Mouse (Mus musculus) cerebellum, postnatal 14 days (tissue): ENCODE data around the gene Agrp.

ENCODE experiments used
- DNase-seq, 2 experiments: peaks; one replicate each; pipeline ENCODE4 v3.0.0; 2021; ENCODE audit warnings: mixed read lengths in 2 of 2

Gene Agrp

GRCm38 (mm10) chr8:105636963-105637510, at the start of gene Agrp:
Gene Agrp, minus strand, starts transcription at chr8:105637393.
- peak in 1 of 2 experiments; percentile 71 for DNase-seq

- no peak for DNase-seq
These were observed 49.4 kb upstream of the Agrp start for GRCm38 (mm10) chr8:105686551-105686950.

GRCm38 (mm10) chr8:105685796-105686308, 48.7 kb upstream of the Agrp start, which contains the start of gene Carmil2:
Gene Carmil2, plus strand, starts transcription at chr8:105686274.
- DNase-seq = peak in 1 of 2 experiments; percentile 79

GRCm38 (mm10) chr8:105685325-105685724, 48.1 kb upstream of the Agrp start:
- no peak for DNase-seq

GRCm38 (mm10) chr8:105677891-105678290, 40.7 kb upstream of the Agrp start:
- DNase-seq = no peak

- DNase-seq = peak; percentile 34 to 44
These were observed 24.0 kb upstream of the Agrp start for GRCm38 (mm10) chr8:105661167-105661566.

DNA sequence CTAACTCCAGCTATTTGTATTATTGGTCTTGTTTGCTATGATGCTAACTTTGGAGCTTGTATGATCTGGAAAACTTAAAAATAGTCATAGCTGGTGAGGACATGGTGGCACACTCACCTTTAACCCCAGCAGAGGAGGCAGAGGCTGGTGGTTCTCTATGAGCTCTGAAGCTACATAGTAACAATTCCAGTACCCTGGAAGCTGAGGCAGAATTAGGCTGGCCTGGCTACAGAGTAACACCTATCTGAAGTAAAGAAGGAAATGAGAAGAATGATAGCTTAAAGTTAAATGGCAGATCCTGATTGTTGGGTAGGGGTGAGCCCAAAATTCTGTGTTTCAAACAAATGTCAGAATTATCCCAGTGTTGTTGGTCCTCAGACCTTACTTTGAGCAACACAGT, 20.4 kb upstream of the Agrp start:
- DNase-seq = no peak

DNA sequence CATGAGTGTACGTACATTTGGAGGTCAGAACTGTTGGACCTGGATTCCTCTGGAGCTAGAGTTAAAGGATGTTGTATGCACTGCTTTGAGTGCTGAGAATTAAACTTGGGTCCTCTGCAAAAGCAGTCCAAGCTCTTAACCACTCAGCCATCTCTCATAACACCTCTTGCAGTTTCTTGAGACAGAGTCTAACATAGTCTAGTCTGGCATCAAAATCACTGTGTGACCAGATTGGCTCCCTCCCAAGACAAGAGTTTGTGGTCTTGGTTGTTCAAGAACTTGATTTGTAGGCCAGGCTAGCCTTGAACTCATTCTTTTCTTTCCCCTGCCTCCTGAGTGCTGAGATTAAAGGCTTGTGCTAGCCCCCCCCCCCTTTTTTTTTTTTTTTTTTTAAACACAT, 11.7 kb upstream of the Agrp start:
- DNase-seq = peak in 1 of 2 experiments; percentile 10

- DNase-seq = no peak
These were observed 8.0 kb upstream of the Agrp start for GRCm38 (mm10) chr8:105645205-105645604.

GRCm38 (mm10) chr8:105640511-105640910, 3.3 kb upstream of the Agrp start:
- DNase-seq = no peak

DNA sequence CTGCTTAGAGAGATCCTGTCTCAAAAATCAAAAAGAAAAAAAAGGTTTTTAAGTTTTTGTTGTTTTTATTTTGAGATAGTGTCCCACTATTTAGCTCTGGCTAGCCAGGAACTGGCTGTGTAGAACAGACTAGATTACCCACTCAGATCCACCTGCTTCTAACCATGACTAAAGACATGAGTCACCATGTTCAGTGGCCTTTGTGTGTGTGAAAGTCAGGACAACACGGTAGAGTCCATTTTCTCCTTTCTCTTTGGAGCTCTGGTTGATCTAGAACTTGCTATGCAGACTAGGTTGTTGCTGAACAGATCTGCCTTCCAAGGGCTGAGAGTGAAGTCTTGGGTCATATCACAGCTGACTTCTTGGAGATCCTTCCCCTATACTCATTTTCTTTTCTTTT, 2.6 kb upstream of the Agrp start:
- DNase-seq = no peak

- DNase-seq = no peak
These were observed 1.3 kb upstream of the Agrp start for GRCm38 (mm10) chr8:105638510-105638909.

- no peak for DNase-seq
These were observed 428 bp upstream of the Agrp start for GRCm38 (mm10) chr8:105637601-105638041.

DNA sequence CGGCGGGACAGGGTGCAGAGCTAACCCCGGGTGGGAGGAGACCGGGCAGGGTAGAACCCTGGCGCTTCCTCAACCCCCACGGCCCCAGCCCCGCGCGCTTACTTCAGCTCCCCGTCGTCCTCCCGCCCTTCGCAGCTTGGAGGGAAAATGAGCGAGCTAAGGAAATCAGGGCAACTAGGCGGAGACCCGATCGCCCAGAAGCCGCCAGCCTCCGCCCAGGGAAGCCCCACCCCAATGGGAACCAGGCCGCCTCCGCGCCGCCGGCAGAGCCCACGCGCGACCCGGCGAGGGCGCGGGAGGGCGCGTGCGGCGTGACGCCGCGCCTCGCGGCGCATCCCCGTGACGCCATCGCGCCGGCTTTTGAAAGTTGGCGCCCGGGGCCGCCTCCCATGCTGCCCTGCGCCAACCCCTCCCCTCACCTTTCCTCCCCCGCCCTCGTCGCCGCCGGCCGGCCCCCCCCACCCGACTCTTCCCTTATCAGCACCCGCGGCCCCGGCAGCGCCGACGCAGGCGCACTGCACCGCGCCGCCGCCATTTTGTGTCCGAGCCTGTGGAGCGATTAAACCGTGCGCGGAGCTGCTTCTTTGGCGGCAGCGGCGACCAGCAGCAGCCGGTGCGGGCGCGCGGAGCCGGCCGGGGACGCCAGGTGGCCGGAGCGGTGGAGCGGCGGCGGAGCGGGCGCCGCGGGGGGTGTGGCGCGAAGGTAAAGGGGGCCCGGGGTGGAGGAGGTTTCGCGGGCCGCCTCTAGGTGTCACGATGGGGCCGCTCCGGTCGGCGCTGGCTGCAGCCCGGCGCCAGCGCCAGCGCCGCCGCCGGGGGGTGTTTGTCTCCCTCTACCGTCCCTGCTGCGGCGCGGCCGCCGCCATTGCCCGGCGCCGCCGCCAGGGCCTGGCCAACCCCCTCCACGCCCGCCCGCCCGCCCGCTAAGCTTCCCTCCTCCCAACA, 903 bp downstream of the Agrp start, which contains the start of gene Ctcf:
Gene Ctcf (plus strand): TSS at position 551 of the 945 bp plus-strand sequence.
- peak; percentile 95 to 97 for DNase-seq

GRCm38 (mm10) chr8:105635481-105635880, 1.7 kb downstream of the Agrp start:
- DNase-seq = peak; percentile 32 to 35

GRCm38 (mm10) chr8:105634771-105635458, 2.3 kb downstream of the Agrp start:
- no peak for DNase-seq

GRCm38 (mm10) chr8:105629337-105629736, 7.9 kb downstream of the Agrp start:
- DNase-seq = no peak

- DNase-seq = no peak
These were observed 11.1 kb downstream of the Agrp start for GRCm38 (mm10) chr8:105626086-105626485.

GRCm38 (mm10) chr8:105624831-105625230, 12.4 kb downstream of the Agrp start:
- no peak for DNase-seq

GRCm38 (mm10) chr8:105624401-105624800, 12.8 kb downstream of the Agrp start:
- no peak for DNase-seq

GRCm38 (mm10) chr8:105623679-105624245, 13.4 kb downstream of the Agrp start:
- DNase-seq = no peak

GRCm38 (mm10) chr8:105623118-105623517, 14.1 kb downstream of the Agrp start:
- DNase-seq = peak in 1 of 2 experiments; percentile 28
